Mouse (Mus musculus): ENCODE data around the gene Gm9745.

DNA sequence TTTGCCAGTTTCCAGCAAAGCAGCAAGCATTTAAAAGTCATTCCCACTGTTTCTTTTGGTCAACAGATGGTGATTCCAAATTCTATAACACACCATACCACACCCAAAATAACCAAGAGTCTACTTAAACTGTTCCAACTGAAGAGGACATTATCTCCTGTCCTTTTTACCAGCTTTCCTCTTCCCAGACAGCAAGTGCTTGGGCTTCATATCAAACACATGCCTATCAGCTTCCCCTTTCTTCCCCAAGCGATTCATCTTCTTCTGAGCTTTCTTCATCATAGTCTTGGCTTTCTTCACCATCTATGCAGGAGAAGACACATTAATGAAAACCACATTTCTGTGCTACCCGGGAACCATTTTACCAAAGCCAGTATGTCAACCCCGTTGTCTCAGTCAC is 24.9 kb upstream of the Gm9745 start:
- TF ChIP-seq CTCF (conservative IDR thresholded peaks at IDR 0.05 in 1 of 2, IDR thresholded peaks at IDR 0.05 in 1 of 2; ENCODE audit: low read depth in 2 of 2, low read length in 2 of 2) (no peak), BHLHE40 (IDR thresholded peaks at IDR 0.05; ENCODE audit: low read depth, low read length) (no peak), MAX (IDR thresholded peaks at IDR 0.05; ENCODE audit: low read length) (no peak), MAFK (IDR thresholded peaks at IDR 0.05; ENCODE audit: insufficient replicate concordance, low read length) (no peak), IRF4 (IDR thresholded peaks at IDR 0.05; ENCODE audit: low read depth, low read length) (no peak), TCF12 (IDR thresholded peaks at IDR 0.05; ENCODE audit: low read depth, low read length) (no peak), SIN3A (IDR thresholded peaks at IDR 0.05; ENCODE audit: low read length) (no peak), POLR2A (IDR thresholded peaks at IDR 0.05; ENCODE audit: low read depth, low read length) (no peak)
